Mouse (Mus musculus) CH12.LX (cell line): ENCODE measurements around the gene Atp8a2.

Experiments
- CTCF ChIP-seq, 2 experiments: IDR thresholded peaks in 1 of 2; conservative IDR thresholded peaks in 1 of 2; 2 replicates each; pipeline ENCODE4 v1.5.1; 2011 to 2012; ENCODE audit warnings: low read depth in 2 of 2, low read length in 2 of 2, improper control_type of control experiment in 1 of 2, inconsistent platforms in 1 of 2, mild to moderate bottlenecking in 1 of 2, moderate library complexity in 1 of 2
- EP300 ChIP-seq: IDR thresholded peaks from 2 replicates; pipeline ENCODE4 v1.6.1; 2011; ENCODE audit warnings: low read length, improper control_type of control experiment
- IRF4 ChIP-seq: IDR thresholded peaks from 2 replicates; pipeline ENCODE4 v1.6.1; 2014; ENCODE audit warnings: low read depth, mild to moderate bottlenecking, inconsistent platforms, low read length, improper control_type of control experiment
- MEF2A ChIP-seq: IDR thresholded peaks from 2 replicates; pipeline ENCODE4 v1.6.1; 2014; ENCODE audit warnings: low read depth, mild to moderate bottlenecking, inconsistent platforms, low read length, improper control_type of control experiment, borderline replicate concordance
- POLR2AphosphoS2 ChIP-seq: IDR thresholded peaks from 2 replicates; pipeline ENCODE4 v1.6.1; 2011; ENCODE audit warnings: low read depth, low read length, improper control_type of control experiment
- ZNF384 ChIP-seq: IDR thresholded peaks from 2 replicates; pipeline ENCODE4 v1.6.1; 2012; ENCODE audit warnings: low read depth, low read length, improper control_type of control experiment, inconsistent platforms

DNA sequence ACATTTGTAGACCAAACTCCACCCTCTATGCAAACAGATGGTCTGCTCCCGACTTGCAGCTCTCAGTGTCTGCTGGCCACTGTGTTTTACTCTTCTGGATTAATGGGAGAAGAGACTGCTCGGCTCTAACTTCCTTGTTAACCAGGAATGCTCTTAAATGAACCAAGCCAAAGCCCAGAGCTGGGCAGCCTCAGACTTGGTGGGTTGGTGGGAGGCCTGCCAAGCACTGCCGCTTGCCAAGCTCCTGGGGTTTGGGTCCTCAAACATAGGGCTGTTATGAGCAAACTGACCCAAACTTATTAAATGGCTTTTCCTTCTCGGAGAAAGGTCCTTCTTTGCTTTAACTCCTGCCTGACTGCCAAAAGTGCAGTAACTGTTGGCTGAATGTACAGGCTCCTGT lies 390.1 kb downstream of the Atp8a2 start:
- no peak for TF ChIP-seq CTCF (conservative IDR thresholded peaks at IDR 0.05 in 1 of 2, IDR thresholded peaks at IDR 0.05 in 1 of 2; ENCODE audit: low read depth in 2 of 2, low read length in 2 of 2)
- no peak for TF ChIP-seq IRF4
- TF ChIP-seq ZNF384 = no peak
- no peak for TF ChIP-seq POLR2AphosphoS2
- no peak for TF ChIP-seq MEF2A
- no peak for TF ChIP-seq EP300
